Mouse (Mus musculus) erythroblast, adult 5-6 weeks (primary cell): ENCODE results near the gene Gm39653. TPM values are rescaled to one million over a fixed set of nuclear protein-coding genes. Genes with fewer than 3 reads are reported as not detected.
"Not testable (repeated sequence)": the region's sequence is repeated elsewhere in the genome, so short reads cannot be mapped to it uniquely, and the experiment has no call there.

Experiments
- ATAC-seq: replicated peaks from 2 replicates; pipeline ENCODE4 v1.8.0; 2016; ENCODE audit warnings: moderate number of reproducible peaks, mild to moderate bottlenecking, moderate TSS enrichment, inconsistent platforms; ENCODE audit not compliant: poor library complexity, low FRiP score, severe bottlenecking
- total RNA-seq, 2 experiments: library from RNA; stranded (forward) in 1 of 2; stranded (reverse) in 1 of 2; fragments of 150-400 nt in 1 of 2; fragments of 200-764, 138-1000 nt in 1 of 2; gene quantifications; 2 replicates each; pipeline versions ENCODE4 v1.2.3 to v1.2.4; 2015 to 2017; ENCODE audit warnings: low replicate concordance in 2 of 2

Gm39653 gene
- not detected in 2 replicates for total RNA-seq (2015; ENCODE audit: low replicate concordance)
- not detected in 2 replicates for total RNA-seq (2017; ENCODE audit: low replicate concordance)

- ATAC-seq = no peak
Measured at GRCm38 (mm10) chr1:63615668-63616067, at the start of gene Gm39653. Gm39653 (plus strand) TSS chr1:63615968.

- ATAC-seq = no peak
Measured at GRCm38 (mm10) chr1:63566501-63566900, 49.3 kb upstream of the Gm39653 start.

DNA sequence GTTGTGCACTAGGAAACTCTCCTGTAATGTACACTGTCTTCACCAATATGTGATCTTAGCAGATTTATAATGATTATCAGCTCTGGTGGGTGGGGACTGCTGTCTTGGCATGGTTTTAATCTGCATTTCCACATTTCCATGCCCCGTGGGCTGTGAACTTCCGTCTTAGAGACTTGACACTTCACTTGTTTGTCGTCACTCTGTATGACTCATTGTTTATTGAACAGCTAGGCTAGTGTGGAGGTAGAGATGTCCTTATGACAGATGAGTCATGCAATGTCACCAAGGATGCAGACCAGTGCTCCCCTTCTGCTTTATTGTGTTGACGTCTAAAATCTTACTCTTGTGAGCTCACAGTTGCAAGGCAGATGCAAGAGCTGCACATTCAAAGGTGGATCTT is 48.7 kb upstream of the Gm39653 start:
- ATAC-seq = no peak

- ATAC-seq = no peak
Measured at GRCm38 (mm10) chr1:63572229-63572628, 43.5 kb upstream of the Gm39653 start.

GRCm38 (mm10) chr1:63573432-63573831 is 42.3 kb upstream of the Gm39653 start:
- ATAC-seq = no peak

DNA sequence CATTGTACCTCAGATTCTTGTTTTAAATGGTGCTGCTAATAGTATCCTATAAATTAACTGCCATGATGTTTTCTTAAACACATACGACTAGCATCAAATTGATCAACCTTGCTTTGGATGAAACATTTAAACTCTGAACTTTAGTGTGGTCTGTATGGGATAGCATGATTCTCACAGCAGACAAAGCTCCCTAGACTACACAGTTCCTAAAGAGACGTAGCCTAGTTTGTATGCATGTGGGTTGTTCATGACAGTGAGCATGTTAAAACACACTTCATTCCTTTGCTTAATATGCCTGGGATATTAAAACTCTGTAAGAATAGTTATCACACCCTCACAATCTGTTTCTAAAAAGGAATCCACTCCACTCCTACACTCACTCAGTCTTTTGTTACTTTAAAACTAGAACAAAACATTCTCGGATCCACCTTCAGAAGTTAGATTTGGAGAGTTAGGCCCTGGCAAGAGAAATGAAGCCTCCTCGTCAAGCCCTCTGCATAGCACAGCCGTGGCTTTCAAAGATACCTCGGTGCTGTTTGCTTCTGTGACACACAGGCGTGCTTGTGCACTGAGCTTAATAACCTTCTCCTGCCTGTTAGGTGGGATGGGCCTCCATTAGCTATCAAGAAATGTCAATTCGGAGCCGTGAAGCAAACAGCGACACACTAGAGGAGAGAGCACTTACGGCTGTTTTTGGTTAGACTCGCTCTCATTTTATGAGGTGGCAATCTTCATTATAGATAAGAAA is 41.7 kb upstream of the Gm39653 start:
- ATAC-seq = no peak

DNA sequence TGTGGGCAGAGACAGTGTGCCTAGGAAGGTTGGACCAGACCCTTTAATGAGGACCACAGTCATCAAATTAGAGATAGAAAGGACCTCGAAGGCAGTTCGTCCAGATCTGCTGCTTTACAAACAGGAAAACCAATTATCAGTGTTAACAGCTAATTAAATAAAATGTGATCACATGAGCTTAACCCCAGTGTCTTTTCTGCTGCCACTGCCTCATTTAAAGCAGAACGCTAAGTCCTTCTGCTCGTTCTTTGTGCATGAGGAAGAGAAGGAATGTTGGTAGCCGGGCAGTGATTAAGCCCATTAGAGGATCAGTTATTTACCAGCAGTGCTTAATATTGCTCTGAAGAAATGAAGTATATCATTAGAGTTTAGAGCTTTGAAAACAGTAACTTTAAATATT is 39.0 kb upstream of the Gm39653 start:
- ATAC-seq = no peak

DNA sequence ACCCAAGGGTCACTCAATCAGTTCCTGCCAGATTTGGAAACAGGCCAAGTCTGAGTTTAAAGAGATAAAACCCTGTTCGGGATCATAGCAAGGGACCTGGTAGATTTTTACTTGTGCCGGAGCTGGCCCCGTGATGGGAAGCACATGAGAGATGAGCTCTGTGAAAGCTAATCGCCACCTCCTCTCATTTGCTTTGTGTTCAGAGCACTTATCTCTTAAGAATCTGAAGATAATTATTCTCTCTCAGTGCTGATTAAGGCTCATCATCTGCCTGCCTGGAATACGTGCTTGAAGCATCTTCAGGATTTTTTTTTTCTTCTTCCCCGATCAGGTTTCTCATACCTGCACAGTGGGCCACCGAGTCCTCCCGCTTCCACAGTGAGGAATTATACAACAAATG is 36.6 kb upstream of the Gm39653 start:
- ATAC-seq = no peak

DNA sequence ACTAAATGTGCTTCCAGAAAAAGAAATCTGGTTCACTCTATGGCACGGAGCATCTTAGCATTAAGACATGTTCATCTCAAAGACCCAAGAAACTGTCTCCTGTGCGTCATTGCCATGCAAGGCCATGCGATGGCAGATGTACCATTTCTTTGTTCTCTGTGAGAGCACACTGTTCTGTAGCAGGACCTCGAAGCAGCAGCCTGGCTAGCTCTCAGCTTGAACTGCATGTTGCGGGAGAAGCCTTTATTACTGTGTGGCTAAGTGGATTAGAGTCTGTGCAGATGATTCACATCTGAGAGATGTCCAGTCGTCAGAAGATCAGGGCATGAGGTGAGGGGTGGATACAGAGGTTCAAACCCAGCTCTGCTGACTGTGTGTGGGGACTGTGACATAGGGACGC is 28.9 kb upstream of the Gm39653 start:
- ATAC-seq = no peak

- ATAC-seq = no peak
Measured at GRCm38 (mm10) chr1:63603870-63604500, 11.8 kb upstream of the Gm39653 start.

GRCm38 (mm10) chr1:63609613-63610012 is 6.2 kb upstream of the Gm39653 start:
- ATAC-seq = no peak

- no peak for ATAC-seq
Measured at GRCm38 (mm10) chr1:63614594-63614993, 1.2 kb upstream of the Gm39653 start.

- ATAC-seq = no peak
Measured at GRCm38 (mm10) chr1:63628211-63628610, 12.4 kb downstream of the Gm39653 start.

DNA sequence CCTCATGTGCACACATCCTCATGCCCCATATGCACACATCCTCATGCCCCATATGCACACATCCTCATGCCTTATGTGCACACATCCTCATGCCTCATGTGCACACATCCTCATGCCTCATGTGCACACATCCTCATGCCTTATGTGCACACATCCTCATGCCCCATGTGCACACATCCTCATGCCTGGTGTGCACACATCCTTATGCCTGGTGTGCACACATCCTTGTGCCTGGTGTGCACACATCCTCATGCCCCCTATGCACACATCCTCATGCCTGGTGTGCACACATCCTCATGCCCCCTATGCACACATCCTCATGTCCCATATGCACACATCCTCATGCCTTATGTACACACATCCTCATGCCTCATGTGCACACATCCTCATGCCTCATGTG is 14.6 kb downstream of the Gm39653 start:
- not testable (repeated sequence) for ATAC-seq

DNA sequence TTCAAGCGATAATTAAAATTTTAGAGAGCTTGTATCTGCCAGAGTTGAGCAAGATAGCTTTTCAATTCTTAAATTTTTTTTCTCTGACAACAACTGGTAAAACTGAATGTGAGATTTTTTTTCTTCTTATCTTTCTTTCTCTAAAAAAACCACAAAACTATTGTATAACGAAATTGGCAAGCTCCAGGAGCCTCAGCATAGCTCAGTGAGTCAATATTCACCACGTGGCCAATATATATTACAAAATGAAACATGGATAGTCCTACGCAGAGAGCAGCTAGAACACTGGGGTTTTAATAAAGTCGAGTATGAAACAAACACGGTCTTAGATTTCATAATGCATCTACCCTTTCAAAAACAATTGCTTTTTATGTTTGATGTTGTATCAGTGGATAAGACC is 24.2 kb downstream of the Gm39653 start:
- ATAC-seq = no peak

- no peak for ATAC-seq
Measured at GRCm38 (mm10) chr1:63658016-63658415, 42.2 kb downstream of the Gm39653 start.

DNA sequence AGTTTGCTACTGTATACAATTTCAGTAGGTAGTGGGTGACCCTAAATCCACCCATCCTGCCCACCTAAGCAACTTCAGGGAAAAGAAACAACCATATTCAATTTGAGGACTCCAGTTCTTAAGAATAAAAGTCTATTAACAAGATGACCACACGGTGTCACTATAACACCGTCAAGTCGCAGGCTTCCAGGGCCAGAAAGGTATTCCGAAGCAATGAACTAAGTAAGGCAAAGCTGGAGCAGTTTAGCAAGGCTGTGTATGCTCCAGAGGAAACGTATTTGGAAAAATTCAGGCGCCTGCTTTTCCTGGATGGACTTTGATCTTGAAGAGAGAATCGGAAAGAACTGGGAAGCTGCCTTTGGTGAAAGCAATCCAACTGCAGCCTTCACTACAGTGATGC is 43.8 kb downstream of the Gm39653 start:
- no peak for ATAC-seq

DNA sequence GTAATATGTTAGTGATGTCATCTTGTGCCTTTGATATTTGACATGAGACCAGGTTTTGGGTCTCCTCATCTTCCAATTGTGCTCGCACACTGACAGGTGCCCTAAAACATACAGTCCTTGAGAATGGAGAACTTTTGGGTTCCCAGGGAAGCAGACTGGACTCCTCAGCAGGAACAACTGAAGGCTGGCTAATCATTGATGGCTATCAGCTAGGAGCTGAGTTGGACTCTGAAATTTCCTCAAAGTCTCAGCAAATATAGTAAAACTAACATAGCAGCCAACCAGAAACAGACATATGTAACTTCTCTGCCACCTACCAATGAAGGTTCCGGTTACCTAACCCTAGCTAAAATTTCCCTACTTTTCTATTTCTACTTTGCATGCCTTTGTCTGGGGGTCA is 50.3 kb downstream of the Gm39653 start:
- ATAC-seq = no peak

GRCm38 (mm10) chr1:63667201-63667948 is 51.6 kb downstream of the Gm39653 start:
- ATAC-seq = no peak

DNA sequence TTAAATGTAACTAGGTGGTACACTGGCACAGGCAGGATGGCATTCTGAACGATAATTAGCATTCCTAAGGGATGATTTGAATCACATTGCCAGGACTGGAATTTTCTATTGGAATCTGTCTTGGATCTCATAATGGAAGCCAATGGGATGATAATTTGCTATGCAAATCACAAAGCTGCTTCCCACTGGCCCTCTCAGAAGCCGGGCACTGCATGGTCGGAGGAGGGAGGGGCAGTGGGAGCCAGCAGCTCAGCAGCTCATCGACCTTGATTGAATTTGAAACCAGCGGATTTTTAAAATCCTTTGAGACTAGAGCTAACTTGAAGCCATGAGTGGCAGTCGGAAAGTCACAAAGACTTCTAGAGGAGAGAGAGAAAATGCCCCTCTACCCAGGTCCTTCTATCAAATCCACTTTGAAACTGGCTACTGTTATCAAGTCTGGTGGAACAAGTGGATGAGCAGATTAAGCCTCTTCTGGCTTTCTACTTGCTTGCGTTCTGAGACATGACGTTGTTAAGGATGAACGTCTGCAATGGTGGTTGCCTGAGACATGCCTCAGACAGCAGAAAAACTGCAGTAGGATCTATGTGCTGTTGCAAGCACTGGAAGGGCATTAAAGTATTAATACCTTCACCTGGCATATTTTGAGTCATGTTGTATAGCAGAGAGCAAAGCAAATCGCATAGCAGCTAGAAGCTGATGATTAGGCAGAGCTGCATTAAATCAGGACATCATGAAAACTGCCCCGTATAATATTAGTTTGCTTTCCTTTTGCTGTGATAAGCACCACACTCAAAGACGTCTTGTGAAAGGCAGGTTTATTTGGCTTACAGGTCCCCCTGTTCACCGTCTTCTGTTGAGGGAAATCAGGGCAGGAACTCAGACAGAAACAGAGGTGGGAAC is 52.4 kb downstream of the Gm39653 start:
- ATAC-seq = no peak
